Mouse (Mus musculus): Measurements from ENCODE around the gene Rrp1. TPM values are rescaled to one million over a fixed set of nuclear protein-coding genes. Genes with fewer than 3 reads are reported as not detected.
A peak's percentile ranks its signal among the peaks of the same experiment; 100 is the strongest.
"Not testable (repeated sequence)": the region's sequence is repeated elsewhere in the genome, so short reads cannot be mapped to it uniquely, and the experiment has no call there.

The Rrp1 gene
- total and polyA plus RNA-seq, 3 experiments, result 73.7 to 244 (median 234) TPM

GRCm38 (mm10) chr10:78383567-78383966 is 29.3 kb downstream of the Rrp1 start:
- no peak for DNase-seq

DNA sequence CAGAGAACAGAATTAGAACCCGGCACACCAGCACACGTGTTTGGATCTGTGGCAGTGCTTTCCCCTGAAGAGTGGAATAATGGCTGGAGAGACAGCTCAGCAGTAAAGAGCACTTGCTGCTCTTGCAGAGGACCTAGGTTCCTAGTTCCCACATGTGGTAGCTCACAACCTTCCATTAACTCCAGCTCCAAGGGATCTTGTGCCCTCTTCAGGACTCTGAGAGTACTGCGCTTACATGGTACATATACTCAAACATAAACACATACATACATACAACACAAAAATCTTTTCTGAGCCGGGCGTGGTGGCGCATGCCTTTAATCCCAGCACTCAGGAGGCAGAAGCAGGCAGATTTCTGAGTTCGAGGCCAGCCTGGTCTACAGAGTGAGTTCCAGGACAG is 34.3 kb downstream of the Rrp1 start:
- no peak for DNase-seq

DNA sequence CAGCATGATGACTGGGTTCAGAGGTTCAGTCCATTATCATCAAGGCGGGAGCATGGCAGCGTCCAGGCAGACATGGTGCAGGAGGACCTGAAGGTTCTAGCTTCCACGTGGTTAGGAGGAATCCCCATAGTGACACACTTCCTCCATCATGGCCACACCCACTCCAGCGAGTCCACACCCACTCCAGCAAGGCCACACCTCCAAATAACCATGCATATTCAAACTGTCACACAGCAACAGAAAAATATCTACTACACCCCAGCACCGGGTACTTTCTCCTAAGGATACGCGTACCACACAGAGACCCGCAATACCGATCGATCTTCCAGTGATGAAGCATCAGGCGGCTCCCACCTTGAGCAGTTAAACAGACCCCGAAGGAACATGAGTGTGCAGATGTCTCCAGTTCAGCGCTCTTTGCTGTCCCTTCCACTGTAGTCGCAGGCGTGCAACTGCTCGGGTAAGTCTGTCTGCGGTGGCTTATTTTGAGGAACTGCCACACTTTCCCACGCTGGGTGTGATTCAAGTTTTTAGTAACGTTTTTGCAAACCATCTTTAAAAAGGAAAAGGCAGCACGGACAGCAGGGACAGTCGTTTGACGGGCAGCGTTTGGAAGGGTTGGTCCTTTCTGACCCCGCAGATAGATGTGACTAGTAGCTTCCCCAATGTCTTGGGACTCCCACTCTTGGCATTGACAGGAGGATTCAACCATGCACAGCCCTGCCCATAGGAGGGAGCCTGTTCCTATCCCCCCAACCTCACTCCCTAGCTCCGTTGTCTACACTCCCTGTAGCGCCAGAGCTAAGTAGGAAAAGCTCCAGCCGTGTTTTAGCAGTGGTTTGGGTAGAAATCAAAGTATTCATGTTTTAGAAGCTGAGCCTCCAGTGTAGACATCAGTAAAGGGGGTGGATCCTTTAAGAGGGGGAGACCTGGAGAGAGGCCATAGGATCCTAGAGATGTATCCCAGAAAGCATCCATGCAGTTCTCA is 39.9 kb downstream of the Rrp1 start:
- DNase-seq, result no peak

- DNase-seq, result peak; percentile 31
These were observed 41.1 kb downstream of the Rrp1 start for GRCm38 (mm10) chr10:78371746-78372145.

GRCm38 (mm10) chr10:78367586-78367985 is 45.3 kb downstream of the Rrp1 start:
- no peak for DNase-seq

GRCm38 (mm10) chr10:78366851-78367312 is 46.0 kb downstream of the Rrp1 start:
- no peak for DNase-seq

GRCm38 (mm10) chr10:78366195-78366834 is 46.5 kb downstream of the Rrp1 start:
- DNase-seq, result no peak

DNA sequence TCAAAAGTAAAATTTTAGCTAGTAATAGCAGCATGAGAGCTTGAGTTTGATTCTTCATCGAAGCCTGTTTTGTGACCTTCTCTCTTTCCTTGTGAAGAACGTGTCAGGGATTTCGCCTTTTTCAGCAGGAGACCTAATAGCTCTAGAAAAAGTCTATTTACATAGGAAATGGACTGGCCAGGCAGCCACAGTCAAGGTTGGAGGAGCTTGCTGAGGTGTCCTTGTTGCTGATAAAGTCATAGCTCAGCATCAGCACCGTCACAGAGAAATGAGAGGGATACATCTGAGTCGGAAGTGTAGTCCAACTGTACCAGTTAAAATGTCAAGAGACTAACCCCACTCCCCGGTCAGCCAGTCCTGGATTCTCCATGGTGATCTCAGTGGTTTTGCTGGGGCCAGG is 47.3 kb downstream of the Rrp1 start:
- DNase-seq, result no peak

DNA sequence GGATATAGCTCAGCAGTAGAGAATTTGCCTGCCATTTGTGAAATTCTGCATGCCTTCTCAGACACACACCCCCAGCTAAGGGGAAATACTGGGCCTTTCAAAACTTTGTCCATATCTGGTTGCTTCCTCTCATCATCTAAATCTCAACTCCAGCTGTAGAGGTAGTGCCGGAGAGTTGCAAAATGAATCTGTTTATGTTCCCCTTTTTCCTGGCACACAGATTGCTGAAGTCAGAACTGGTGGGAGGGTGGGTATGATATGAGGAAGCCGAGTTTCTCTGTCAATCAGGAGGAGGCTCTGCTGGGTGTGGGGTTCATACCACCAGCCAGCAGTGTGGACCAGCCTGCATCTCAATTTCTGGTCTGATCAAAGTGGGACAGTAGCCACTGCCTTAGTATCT is 48.7 kb downstream of the Rrp1 start:
- DNase-seq, result no peak

DNA sequence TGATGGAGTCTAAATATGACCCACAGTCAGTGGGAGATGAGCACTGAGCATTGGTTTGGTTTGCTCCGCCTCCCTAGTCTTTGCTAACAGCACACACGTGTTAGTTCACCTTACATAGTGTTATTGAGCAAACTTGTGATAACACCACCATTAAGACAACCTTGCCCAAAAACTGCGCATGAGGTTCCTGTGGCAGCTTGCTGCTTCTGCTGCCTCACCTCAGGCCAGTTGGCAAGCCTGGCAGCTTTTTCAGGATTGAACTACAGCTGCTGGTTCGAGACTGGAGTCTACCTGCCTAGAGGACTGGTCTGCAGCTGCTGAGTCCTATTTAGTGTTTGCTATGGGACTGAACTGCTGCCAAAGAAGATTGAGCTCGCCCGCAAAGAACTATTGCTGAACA is 49.5 kb downstream of the Rrp1 start:
- DNase-seq, result no peak

GRCm38 (mm10) chr10:78361951-78362350 is 50.9 kb downstream of the Rrp1 start:
- peak; percentile 69 for DNase-seq

GRCm38 (mm10) chr10:78360290-78360711 is 52.5 kb downstream of the Rrp1 start:
- DNase-seq, result peak; percentile 80

GRCm38 (mm10) chr10:78358999-78359398 is 53.8 kb downstream of the Rrp1 start:
- DNase-seq, result not testable (repeated sequence)

- DNase-seq, result no peak
These were observed 54.6 kb downstream of the Rrp1 start for GRCm38 (mm10) chr10:78358266-78358665.

DNA sequence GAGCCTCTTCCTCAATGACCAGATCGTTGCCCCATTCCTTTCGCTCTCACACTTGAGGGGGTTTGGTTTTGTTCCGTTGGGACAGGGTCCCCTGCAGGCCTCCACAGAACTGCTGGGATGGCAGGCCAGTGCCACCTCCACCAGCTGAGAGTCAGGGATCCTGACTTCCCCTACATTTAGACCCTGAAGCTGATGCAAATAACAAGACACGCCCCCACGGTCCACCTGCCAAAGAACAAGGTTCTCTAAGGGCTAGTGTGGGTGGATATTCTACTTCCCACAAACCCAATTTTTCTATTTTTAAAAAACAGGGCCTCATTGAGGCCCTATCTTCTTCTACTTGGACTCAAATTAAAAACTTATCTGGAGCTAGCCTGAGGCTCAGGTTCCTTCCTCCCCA is 55.1 kb downstream of the Rrp1 start:
- DNase-seq, result no peak

GRCm38 (mm10) chr10:78355931-78356593 is 56.8 kb downstream of the Rrp1 start:
- no peak for DNase-seq

DNA sequence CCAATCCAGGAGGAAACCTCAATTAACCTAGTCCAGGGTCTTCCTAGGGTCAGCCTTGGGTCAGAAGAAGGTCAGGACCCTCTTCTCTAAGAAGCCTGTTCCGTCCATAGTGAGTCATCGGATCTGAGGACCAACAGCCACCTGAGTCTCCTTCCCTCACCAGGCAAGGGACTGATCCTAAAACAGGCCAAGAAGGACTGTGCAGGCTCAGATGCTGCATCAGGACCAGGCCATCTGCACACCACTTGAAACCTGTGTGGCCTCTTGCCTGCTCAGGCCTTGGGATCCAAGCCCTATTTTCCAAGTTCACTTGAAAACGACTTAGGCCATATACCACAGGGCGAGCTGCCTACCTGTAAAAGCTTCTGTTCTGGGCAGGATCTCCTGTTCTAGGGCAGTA is 59.6 kb downstream of the Rrp1 start:
- DNase-seq, result no peak

DNA sequence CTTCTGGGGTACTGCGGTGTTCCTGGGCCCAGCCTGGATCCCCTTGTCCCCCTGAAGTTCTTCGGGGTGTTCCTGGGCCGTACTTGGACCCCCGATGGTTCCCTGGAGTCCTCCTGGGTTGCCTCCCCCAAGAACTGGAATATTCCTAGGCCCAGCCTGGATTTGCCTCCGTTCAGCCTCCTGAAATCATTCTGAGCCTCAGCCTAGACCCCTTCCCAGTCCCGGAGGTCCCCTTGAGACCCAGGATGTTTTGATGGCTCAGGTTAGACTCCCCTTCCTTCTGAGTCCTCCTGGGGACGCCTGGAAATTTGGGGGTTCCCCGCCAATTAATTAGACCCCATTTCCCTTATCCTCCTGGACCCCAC is 60.2 kb downstream of the Rrp1 start:
- no peak for DNase-seq

DNA sequence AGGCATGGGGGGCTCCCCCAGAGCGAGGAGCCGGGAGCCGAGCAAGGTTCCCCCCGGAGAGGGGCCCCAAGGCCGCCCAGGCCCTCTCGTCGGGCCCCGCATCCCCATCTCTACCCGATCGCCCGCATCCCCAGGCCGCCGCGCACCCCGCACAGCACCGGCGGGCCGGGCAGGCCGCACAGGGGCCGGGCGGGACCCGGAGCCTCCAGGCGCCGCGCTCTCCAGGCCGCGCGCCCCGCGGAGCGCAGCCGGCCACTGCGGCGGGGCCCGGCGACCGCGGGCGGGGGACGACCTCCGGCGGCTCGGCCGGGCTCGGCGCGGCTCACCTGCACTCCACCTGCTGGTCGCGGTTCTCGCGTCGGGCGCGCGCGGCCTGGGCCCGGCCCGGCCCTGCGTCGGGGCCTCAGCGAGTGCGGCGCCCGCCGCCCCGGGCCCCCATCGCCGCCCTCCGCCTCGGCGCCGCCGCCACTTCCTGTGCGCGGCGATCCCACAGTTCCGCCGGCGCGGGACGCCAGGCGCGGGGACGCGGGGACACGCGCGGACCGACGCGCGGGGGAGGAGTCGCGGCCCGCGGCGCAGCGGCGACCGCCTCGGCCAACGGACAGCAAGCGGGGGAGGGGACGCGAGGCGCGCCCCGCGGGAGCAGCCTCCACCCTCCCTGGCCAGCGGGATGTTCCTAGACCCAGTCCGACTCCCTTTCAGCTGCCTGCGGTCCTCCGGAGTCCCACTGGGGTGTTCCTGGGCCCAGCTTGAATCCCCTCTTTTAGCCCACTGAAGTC is 60.8 kb downstream of the Rrp1 start, which contains the start of gene Agpat3:
Agpat3 (minus strand) TSS at position 603 of the 779 bp plus-strand sequence.
- peak; percentile 81 for DNase-seq

GRCm38 (mm10) chr10:78351564-78351886 is 61.3 kb downstream of the Rrp1 start:
- DNase-seq, result no peak

GRCm38 (mm10) chr10:78350796-78351556 is 61.9 kb downstream of the Rrp1 start:
- no peak for DNase-seq
